Mouse (Mus musculus): ENCODE measurements around the gene Lpar3.
A peak's percentile ranks its signal among the peaks of the same experiment; 100 is the strongest.

The Lpar3 gene

GRCm38 (mm10) chr3:146307341-146307740 lies 86.6 kb downstream of the Lpar3 start:
- no peak for DNase-seq (ENCODE audit: extremely low read depth, low read depth)

- no peak for DNase-seq (ENCODE audit: extremely low read depth, low read depth)
These were observed 87.1 kb downstream of the Lpar3 start for GRCm38 (mm10) chr3:146307886-146308285.

GRCm38 (mm10) chr3:146309586-146309985 lies 88.8 kb downstream of the Lpar3 start:
- DNase-seq (ENCODE audit: extremely low read depth, low read depth): no peak

GRCm38 (mm10) chr3:146311121-146311538 lies 90.4 kb downstream of the Lpar3 start:
- DNase-seq (ENCODE audit: extremely low read depth, low read depth): no peak

- DNase-seq (ENCODE audit: extremely low read depth, low read depth): no peak
These were observed 94.7 kb downstream of the Lpar3 start for GRCm38 (mm10) chr3:146315414-146315813.

- DNase-seq (ENCODE audit: extremely low read depth, low read depth): no peak
These were observed 95.5 kb downstream of the Lpar3 start for GRCm38 (mm10) chr3:146316293-146316692.

GRCm38 (mm10) chr3:146317366-146317765 lies 96.6 kb downstream of the Lpar3 start:
- DNase-seq (ENCODE audit: extremely low read depth, low read depth): no peak

GRCm38 (mm10) chr3:146317911-146318310 lies 97.1 kb downstream of the Lpar3 start:
- no peak for DNase-seq (ENCODE audit: extremely low read depth, low read depth)

GRCm38 (mm10) chr3:146318520-146318938 lies 97.8 kb downstream of the Lpar3 start:
- DNase-seq (ENCODE audit: extremely low read depth, low read depth): no peak

GRCm38 (mm10) chr3:146318987-146319386 lies 98.2 kb downstream of the Lpar3 start:
- DNase-seq (ENCODE audit: extremely low read depth, low read depth): no peak

- DNase-seq (ENCODE audit: extremely low read depth, low read depth): no peak
These were observed 98.7 kb downstream of the Lpar3 start for GRCm38 (mm10) chr3:146319503-146319902.

- no peak for DNase-seq (ENCODE audit: extremely low read depth, low read depth)
These were observed 104.2 kb downstream of the Lpar3 start for GRCm38 (mm10) chr3:146324949-146325348.

GRCm38 (mm10) chr3:146326743-146327536 lies 106.2 kb downstream of the Lpar3 start:
- no peak for DNase-seq (ENCODE audit: extremely low read depth, low read depth)

- DNase-seq (ENCODE audit: extremely low read depth, low read depth): peak; percentile 93
These were observed 106.9 kb downstream of the Lpar3 start for GRCm38 (mm10) chr3:146327537-146328255.

- DNase-seq (ENCODE audit: extremely low read depth, low read depth): peak; percentile 67
These were observed 108.0 kb downstream of the Lpar3 start for GRCm38 (mm10) chr3:146328749-146329148.

GRCm38 (mm10) chr3:146331819-146332218 lies 111.1 kb downstream of the Lpar3 start:
- DNase-seq (ENCODE audit: extremely low read depth, low read depth): no peak

GRCm38 (mm10) chr3:146333270-146333669 lies 112.5 kb downstream of the Lpar3 start:
- peak; percentile 47 for DNase-seq (ENCODE audit: extremely low read depth, low read depth)

- DNase-seq (ENCODE audit: extremely low read depth, low read depth): no peak
These were observed 113.3 kb downstream of the Lpar3 start for GRCm38 (mm10) chr3:146334070-146334469.
